Mouse (Mus musculus) right cerebral cortex, postnatal 4 days (tissue): ENCODE data around the gene Ppp1r13b.

Source experiments
- DNase-seq: peaks from one replicate; pipeline ENCODE4 v3.0.0-alpha.2; 2022

The Ppp1r13b gene

GRCm38 (mm10) chr12:111878213-111878612 lies 29.7 kb downstream of the Ppp1r13b start:
- DNase-seq, result peak; percentile 94

GRCm38 (mm10) chr12:111875499-111875898 lies 32.4 kb downstream of the Ppp1r13b start:
- DNase-seq, result no peak

DNA sequence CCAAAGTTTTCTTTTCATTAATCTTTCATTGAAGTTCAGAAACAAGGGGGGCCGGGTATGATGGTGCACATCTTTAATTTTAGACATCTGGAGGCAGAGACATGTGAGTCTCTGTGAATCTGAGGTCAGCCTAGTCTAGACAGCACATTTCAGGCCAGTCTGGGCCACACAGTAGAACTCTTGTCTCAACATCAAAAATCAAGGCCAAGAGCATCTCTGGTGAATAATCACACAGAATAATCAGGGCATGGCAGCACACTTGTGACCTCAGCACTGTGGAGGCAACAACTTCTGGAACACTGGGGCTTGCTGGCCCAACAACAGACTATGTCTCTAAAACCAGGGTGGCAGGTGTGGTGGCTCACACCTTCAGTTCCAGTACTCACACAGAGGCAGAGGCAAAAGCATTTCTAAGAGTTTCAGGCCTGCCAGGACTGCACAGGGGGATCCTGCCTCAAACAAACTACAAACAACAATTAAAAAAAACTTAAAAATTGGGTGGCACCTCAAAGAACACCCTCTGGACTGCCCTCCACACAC lies 33.2 kb downstream of the Ppp1r13b start:
- no peak for DNase-seq

DNA sequence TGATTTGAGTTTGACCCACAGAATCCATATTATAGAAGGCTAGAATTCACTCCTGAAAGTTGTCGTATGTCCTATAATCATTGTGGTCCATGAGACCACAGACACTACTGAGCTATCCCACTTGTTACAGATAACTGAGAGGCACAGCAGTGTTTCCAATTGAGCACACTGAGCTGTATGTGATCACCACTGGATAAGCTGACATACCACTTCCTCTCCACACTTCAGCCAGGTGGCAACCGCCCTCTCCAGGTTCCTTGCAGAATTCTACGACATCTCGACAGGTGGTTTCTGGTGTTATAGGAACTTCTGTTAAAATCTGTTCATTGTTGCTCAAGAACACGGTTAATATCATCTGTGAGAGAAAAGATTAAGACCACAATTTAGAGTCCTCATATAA lies 35.8 kb downstream of the Ppp1r13b start:
- no peak for DNase-seq

DNA sequence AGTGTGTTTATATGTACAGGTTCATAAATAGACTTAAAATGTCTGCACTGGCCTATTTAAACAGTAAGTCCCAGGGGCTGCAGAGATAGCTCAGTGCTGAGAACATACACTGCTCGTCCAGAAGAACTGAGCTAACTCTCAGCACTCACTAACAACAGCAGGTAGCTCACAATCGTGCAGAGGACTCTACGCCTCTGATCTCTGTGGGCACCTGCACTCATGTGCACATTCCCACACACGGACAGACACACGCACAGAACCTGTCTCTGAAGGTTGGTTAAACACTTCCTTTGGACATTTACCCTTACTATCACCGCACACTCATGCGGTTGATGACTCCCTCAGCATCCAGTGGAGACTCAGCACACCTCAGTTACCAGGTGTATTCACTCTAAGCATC lies 37.1 kb downstream of the Ppp1r13b start:
- DNase-seq, result no peak

DNA sequence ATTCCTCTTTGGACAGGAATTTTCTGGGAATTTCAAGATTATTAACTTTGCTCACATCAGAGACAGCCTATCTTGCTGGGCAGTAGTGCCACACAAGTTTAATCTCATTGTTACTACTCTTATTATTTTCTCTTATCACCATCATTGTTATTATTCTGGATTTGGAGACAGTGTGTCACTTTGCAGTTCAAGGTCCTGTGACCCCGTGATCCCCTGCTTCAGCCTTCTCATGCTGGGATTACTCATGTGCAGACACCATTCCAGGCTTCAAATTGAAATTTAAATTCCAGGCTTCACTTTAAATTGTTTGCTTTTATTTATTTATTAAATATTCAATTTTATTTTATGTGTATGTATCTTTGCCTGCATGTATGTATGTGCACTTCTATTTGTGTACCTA lies 38.1 kb downstream of the Ppp1r13b start:
- DNase-seq, result no peak

GRCm38 (mm10) chr12:111864206-111864824 lies 43.6 kb downstream of the Ppp1r13b start:
- no peak for DNase-seq

DNA sequence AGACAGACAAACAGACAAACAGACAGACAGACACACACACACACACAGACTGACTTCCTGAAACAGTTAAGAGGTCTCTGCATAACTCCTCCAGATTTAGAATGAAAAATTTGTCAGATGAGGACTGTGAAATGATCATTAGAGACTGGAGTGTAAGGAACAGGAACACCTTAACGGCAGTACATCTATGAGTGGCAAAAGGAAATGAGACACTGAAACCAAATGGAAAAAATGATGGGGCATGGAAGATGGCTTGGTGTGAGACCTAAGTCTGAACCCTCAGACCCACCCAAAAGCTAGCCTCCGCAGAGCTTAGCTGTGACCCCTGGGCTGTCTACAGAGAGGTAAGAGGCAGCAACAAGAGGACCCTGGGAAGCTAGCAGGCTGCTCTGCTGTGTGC lies 52.5 kb downstream of the Ppp1r13b start:
- no peak for DNase-seq

DNA sequence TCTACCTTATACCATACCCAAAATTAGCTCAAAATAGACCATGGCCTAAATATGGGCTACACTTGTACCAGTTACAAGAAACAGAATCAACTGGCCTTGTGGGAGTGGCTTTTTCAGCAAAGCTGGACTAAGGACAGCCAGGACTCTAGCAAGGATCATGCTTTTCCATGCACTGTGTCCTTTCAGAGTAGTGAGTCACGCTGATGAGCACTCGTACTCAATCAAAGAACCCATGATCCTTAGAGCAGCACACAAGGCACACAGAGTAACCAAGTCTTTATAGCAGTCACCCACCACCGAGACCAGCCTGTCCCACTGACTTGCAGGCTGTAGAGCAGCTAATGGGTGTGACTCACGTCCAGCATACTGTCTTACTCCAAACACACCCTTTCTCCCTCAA lies 54.4 kb downstream of the Ppp1r13b start:
- no peak for DNase-seq

DNA sequence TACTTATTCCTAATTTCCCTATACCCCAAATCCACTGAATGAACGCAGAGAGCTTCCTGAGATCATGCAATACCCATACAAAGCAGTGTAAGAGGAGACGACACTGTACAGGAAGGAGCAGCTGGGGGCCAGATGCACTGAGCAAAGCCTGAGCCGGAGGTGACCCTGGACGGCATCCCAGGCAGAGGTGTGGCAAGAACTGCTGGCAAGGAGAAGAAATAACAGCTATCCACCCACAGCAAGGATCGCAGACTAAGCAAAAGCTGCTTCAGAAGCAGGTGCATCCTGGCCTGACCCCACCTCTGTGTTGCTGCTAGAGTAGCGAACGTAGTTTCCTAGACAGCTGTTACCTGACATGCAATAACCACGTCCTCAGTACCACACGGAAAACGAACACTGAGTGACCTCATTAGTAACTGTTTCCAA lies 54.9 kb downstream of the Ppp1r13b start:
- no peak for DNase-seq

- DNase-seq, result no peak
These were observed 56.2 kb downstream of the Ppp1r13b start for GRCm38 (mm10) chr12:111851745-111852144.

DNA sequence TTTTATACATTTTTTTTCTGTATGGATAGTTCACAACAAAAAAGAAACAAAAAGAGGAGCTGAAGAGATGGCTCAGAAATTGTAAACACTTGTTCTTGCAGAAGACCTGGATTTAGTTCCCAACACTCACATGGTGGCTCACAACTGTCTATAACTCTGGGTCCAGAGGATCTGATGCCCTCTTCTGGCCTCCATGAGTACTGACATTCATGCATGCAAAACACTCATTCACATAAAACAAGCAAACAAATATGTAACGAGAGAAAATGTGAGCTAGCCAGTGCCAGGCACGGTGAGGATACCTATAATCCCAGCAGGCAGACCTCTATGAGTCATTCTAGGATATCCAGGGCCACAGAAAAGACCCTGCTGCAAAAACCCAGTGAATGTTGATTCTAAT lies 56.7 kb downstream of the Ppp1r13b start:
- no peak for DNase-seq

DNA sequence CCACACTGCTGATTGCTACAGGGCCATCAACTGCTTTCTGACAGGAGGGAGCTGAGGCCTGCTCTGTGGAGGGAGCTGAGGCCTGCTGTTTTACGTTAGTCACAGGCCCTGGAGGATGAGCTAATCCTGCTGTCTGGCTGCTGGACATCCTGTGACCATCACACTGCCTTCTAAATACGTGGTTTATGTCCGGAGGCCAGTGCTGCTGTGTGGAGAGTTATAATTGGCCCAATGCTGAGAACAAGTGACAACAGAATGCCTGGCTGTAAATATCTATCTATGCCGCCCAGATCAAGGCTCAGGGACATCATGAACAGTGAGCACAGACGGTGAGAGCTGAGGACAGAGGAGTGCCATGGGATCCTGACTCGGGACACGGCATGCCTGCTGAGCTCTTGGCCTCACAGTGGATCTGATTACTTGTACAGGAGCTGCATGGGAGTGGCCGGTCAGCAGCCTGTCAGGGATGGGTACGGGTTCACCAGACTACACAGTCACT lies 59.6 kb downstream of the Ppp1r13b start:
- no peak for DNase-seq

DNA sequence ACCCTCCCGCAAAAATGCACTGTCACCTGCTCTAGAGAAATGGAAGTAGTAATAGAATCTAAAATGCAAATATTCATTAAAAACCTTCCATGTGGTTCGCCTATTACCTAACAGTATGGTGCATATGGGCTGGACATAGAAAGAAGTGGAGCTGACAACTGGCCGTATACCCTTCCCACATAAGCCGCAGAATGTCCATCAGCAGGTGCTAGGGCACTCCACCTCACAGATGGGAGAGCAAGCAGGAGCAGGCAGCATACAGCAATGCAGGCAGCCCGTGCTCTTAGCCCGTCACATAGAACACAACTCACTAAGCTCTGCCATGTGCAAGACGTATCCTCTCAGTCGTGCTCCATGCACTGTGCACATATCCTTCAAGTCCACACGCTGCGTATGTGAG lies 61.1 kb downstream of the Ppp1r13b start:
- DNase-seq, result no peak

GRCm38 (mm10) chr12:111845953-111846352 lies 62.0 kb downstream of the Ppp1r13b start:
- no peak for DNase-seq

DNA sequence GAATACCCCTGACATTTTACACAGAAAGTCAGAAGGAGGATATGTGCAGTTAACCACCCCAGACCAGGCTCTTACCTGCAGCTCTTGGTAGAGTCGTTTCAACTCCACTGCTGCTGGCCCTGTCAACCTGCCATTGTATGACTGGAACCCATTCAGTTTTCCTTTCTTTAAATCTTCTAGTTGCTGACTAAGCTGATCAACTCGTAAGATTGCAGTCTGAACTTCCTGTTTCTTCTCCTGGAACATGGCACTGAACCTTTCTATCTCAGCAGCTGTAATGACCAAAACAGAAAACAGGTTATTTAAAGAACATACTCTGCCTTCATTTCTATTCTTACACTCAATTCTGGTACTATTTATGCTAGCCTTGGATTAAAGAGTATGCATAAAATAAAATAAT lies 64.4 kb downstream of the Ppp1r13b start:
- no peak for DNase-seq

DNA sequence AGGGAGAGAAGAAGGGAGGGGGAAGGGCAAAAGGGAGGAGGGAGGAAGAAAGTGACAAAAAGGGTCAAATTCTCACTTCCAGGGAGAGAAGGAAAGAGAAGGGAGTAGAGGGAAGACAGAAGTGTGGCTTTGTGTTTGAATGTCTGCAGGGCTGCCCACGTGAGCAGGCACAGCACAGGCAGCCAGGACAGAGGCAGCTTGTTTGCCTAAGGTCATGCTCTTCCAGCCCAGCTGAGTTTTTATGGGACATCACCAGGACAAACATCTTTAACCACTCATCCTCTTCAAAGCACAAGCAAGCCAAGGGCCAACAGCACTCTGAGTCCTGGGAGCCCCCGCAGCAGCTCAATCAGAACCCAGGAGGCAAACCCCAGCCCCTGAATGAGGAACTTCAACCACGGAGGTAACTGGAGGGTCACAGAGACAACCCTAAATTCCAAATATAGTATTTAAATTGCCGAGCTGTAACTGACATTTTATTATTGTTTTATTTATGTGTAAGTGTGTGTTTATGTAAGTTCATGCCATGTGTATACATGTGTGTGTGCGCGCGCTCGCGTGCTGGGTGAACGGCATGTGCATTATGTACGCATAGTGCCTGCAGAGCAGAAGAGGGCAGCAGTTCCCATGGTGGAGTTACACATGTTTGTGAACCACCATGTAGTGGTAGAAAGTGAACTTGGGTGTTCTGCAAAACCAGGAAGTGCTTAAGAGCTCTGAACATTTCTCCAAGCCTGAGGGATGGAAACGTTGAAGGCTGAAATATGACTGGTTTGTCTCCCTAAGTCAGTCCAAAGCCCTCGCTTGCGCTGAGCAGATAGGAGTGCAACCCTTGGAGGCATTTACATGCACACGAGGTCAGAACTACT lies 65.1 kb downstream of the Ppp1r13b start:
- DNase-seq, result no peak

GRCm38 (mm10) chr12:111833457-111833856 lies 74.5 kb downstream of the Ppp1r13b start:
- DNase-seq, result no peak

DNA sequence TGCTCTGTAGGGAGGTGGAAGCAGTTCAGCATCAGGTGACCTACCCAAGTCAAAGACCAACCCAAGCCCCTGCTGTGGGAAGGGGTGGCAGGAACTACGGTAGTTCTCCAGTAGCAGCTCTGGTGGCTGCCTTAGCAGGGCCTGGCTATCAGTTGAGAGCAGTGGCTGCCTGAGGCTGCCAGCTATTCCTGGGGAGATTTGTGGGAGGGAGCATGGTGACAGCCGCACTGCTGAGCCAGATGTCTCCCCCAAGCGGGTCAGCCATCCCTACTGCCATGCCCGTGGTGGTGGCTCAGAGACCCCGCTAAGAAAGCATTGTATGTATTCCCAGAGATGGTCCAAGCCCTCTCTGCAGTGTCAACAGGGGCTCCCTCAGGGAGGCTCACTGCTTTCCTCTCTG lies 75.3 kb downstream of the Ppp1r13b start:
- no peak for DNase-seq

GRCm38 (mm10) chr12:111830375-111830774 lies 77.5 kb downstream of the Ppp1r13b start:
- DNase-seq, result no peak

- no peak for DNase-seq
These were observed 78.0 kb downstream of the Ppp1r13b start for GRCm38 (mm10) chr12:111829954-111830353.

GRCm38 (mm10) chr12:111829447-111829846 lies 78.5 kb downstream of the Ppp1r13b start:
- DNase-seq, result no peak

- DNase-seq, result no peak
These were observed 80.4 kb downstream of the Ppp1r13b start for GRCm38 (mm10) chr12:111827556-111827955.

GRCm38 (mm10) chr12:111821931-111822330 lies 86.0 kb downstream of the Ppp1r13b start:
- no peak for DNase-seq
